Mouse (Mus musculus) bone marrow, adult 2 months (tissue): ENCODE results near the gene Plgrkt. TPM values are rescaled to one million over a fixed set of nuclear protein-coding genes. Genes with fewer than 3 reads are reported as not detected.

Source experiments
- H3K27ac ChIP-seq: fragments of 200-500 bp; 2 replicates; pipeline ENCODE4 v1.5.1; 2012; ENCODE audit warnings: low read depth, mild to moderate bottlenecking, control low read depth, inconsistent platforms, low read length; ENCODE audit not compliant: control insufficient read depth, poor library complexity, insufficient read depth
- H3K4me1 ChIP-seq: fragments of 200-500 bp; 2 replicates; pipeline ENCODE4 v1.6.1; 2011; ENCODE audit warnings: low read length; ENCODE audit not compliant: control insufficient read depth, insufficient read depth
- H3K4me3 ChIP-seq: fragments of 200-500 bp; replicated peaks from 2 replicates; pipeline ENCODE3; 2011; ENCODE audit warnings: mild to moderate bottlenecking, low read depth, low read length, control low read depth; ENCODE audit not compliant: control insufficient read depth
- CTCF ChIP-seq: fragments of 200-500 bp; IDR thresholded peaks from 2 replicates; pipeline ENCODE4 v1.5.1; 2011; ENCODE audit warnings: low read length, control low read depth; ENCODE audit not compliant: control insufficient read depth, insufficient read depth
- POLR2A ChIP-seq: fragments of 200-500 bp; IDR thresholded peaks from 2 replicates; pipeline ENCODE4 v1.6.1; 2011; ENCODE audit warnings: low read depth, mild to moderate bottlenecking, control low read depth, low read length, borderline replicate concordance; ENCODE audit not compliant: control insufficient read depth
- WGBS: fragments of 180-500 bp; shearing (Covaris S2); methylation state at CpG from one replicate; pipeline ENCODE4 v1.1.7; 2018; 5-methylcytosine and 5-hydroxymethylcytosine counted together
- polyA plus RNA-seq: library from polyadenylated mRNA; stranded (reverse); fragments of >200 nt; gene quantifications from 2 replicates; pipeline ENCODE4 v1.2.4, GENCODE M21; 2011; ENCODE audit warnings: low replicate concordance; ENCODE audit not compliant: missing spikeins, insufficient read depth, insufficient read length

The Plgrkt gene
- polyA plus RNA-seq, 1 experiment = 55.8 TPM

DNA sequence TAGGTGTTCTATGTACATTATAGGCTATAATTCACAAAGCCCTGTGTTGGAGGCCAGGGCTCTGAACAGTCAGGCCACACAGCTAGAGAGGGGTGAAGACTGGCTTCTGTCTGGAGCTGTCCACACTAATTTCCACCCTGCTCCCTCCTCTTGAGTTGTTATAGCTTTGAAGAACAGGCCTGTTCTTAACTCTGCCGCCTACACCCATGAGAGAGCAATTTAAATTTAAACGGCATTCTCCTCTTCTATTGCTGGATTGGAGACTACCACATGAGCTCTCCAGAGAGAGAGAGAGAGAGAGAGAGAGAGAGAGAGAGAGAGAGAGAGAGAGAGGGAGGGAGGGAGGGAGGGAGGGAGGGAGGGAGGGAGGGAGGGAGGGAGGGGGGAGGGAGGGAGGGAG, 38.2 kb upstream of the Plgrkt start:
- TF ChIP-seq POLR2A (no peak), CTCF (no peak)
- WGBS = 80% methylated on average over 2 of the region's 2 CpGs
- Histone ChIP-seq H3K27ac (no peak overlapping the region), H3K4me3 (no peak overlapping the region), H3K4me1 (peaks cover 1% of the 10 kb centered on the region; the same call in 1 of the 2 replicates)

DNA sequence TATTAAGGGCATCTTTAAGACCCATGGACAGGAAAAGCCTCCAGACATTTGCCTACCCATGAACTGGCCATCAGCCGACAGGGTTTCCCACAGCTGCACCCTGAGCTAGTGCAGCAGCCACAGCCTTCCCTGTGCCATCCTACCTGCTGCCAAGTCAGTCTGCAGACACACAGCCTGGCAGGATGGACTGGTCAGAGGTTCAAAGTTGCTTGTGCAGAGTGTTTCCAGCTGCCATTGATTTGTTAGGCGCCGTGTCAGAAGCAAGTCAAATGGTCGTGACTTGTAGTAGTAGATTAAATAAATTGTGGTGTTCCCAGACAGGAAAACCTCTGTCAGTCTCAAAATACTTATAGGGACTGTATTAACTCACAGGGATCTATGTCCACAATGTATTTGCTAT, 36.1 kb upstream of the Plgrkt start:
- no peak overlapping the region for H3K4me3 ChIP-seq
- peaks cover 1% of the 10 kb centered on the region; the same call in 1 of the 2 replicates for H3K4me1 ChIP-seq
- TF ChIP-seq CTCF = no peak
- no peak overlapping the region for H3K27ac ChIP-seq
- 67% methylated on average over 4 of the region's 4 CpGs for WGBS

DNA sequence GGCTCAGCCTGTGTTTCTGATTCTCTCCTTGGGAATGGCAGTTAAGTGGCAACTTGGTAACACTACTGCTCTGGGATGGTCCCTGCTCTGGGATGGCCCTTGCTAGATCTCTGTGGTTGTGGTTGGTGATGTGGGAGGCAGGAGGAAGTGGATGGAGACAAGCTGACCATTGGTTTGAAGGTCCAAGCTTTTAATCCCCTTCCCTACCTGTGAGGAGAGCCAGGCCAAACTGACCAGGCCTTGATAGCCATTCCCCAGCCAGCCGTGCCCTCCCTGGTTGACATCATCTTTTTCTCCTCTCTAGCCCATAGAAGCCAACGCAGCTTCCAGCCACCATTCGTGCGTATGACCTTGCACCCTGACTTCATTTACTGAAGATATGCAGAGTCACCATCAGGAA, 35.4 kb upstream of the Plgrkt start:
- peaks cover 1% of the 10 kb centered on the region; the same call in 1 of the 2 replicates for H3K4me1 ChIP-seq

DNA sequence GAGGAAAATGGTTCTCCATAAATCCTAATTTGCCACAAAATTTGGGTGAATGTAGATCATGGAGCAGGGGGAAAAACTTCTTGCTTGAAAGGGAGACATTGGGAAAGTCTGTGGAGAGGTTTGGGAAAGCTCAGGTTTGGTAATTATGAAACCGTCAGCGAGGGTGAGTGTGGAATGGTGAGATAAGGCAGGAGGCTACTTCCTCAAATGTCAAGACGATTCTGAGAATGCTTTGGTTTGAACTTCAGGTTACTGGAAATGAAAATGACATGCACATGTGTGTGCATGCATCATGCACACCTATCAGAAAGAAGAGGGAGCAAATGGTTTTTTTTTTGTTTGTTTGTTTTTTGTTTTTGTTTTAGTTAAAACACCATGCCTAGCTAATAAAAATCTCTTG, 33.3 kb upstream of the Plgrkt start:
- TF ChIP-seq POLR2A (no peak), CTCF (no peak)
- no peak overlapping the region for H3K27ac ChIP-seq
- H3K4me1 ChIP-seq = peaks cover 1% of the 10 kb centered on the region; the same call in 1 of the 2 replicates
- no peak overlapping the region for H3K4me3 ChIP-seq
- 5% methylated on average over 3 of the region's 3 CpGs for WGBS

More for the DNA sequence above, 35.4 kb upstream of the Plgrkt start:
- no peak overlapping the region for H3K4me3 ChIP-seq
- no peak for TF ChIP-seq POLR2A
- no peak for TF ChIP-seq CTCF
- 76% methylated on average over 4 of the region's 4 CpGs for WGBS
- H3K27ac ChIP-seq = no peak overlapping the region

DNA sequence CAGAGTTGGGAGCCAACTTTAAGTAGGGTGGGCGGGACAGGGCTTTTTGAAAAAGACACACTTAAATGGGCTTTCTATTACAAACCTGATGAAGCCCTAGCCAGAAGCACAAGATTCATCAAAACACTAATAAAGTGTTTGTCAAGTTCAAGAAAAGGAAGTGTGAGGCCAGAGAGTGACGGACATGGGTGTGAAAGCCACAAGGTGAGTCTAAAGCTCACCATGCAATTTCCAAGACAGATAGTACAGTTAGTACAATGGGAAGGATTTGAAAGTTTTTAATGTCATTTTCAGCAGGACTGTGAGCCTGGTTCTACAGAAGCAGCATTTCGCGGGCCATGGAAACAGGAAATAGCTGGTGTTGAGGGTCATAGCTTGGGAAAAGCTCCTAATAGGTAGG, 32.6 kb upstream of the Plgrkt start:
- H3K4me3 ChIP-seq = no peak overlapping the region
- 45% methylated on average over 4 of the region's 4 CpGs for WGBS
- TF ChIP-seq CTCF = no peak
- no peak for TF ChIP-seq POLR2A
- peaks cover 1% of the 10 kb centered on the region; the same call in 1 of the 2 replicates for H3K4me1 ChIP-seq
- no peak overlapping the region for H3K27ac ChIP-seq

DNA sequence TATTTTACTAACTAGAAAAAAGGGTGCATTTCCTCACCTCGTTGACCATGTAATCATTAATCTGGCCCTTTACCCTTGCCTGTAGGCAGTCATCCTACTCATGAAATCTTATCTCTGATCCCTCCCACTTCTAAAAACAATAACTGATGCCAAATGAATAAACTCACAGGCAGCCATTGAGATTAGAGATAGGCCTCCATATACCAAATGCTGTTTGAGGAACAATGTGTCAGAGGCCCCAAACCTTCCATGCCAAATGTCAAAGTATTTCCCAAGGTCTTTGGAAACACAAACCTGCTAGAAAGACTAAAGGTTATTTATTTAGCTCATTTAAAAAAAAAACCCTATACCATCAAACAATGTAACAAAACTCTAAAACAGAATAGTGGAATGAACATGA, 29.2 kb upstream of the Plgrkt start:
- WGBS = 61% methylated on average over 1 of the region's 1 CpGs
- TF ChIP-seq POLR2A = no peak
- TF ChIP-seq CTCF = no peak
- Histone ChIP-seq H3K4me3 (no peak overlapping the region), H3K27ac (no peak overlapping the region), H3K4me1 (no peaks in the 10 kb centered on the region)

DNA sequence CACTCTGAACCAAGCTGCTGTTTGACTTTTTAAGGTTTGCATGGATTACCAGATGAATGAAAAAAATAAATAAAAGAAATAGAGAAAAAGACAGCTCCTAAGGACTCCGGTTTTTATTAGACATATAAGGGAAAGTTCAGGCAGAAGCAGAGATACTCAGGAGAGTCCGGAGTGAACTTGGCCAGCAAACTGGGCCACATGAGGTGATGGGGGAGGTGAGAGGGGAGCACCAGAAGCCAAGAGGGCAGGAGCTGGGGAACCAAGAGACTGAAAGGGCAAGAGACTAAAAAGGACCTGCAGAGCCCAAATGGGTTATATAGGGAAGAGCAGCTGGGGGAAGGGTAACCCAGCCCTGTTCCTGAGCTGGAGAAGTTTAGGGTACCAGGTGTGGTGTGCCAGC, 27.5 kb upstream of the Plgrkt start:
- Histone ChIP-seq H3K27ac (no peak overlapping the region), H3K4me3 (no peak overlapping the region), H3K4me1 (no peaks in the 10 kb centered on the region)
- WGBS = 91% methylated on average over 2 of the region's 2 CpGs
- TF ChIP-seq POLR2A (no peak), CTCF (no peak)

DNA sequence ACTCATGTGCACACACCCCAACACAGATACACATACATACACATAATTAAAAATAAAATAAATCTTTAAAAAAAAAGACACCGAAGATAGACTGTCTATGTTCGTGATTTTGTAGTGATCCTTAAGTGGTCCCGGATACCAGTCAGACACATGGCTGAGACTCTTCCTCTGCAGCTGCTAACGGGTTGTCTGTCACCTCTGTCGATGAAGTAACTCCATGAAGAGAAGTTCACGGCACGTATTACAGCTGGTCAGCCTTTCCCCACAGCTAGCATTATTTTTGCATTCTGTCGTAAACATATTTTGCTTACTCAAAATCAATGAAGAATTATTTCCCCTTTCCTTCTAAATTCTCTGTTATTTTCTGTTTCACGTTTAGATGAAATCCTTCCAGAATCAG, 26.1 kb upstream of the Plgrkt start:
- TF ChIP-seq CTCF (no peak), POLR2A (no peak)
- no peak overlapping the region for H3K4me3 ChIP-seq
- H3K27ac ChIP-seq = no peak overlapping the region
- H3K4me1 ChIP-seq = no peaks in the 10 kb centered on the region
- 65% methylated on average over 9 of the region's 9 CpGs for WGBS

DNA sequence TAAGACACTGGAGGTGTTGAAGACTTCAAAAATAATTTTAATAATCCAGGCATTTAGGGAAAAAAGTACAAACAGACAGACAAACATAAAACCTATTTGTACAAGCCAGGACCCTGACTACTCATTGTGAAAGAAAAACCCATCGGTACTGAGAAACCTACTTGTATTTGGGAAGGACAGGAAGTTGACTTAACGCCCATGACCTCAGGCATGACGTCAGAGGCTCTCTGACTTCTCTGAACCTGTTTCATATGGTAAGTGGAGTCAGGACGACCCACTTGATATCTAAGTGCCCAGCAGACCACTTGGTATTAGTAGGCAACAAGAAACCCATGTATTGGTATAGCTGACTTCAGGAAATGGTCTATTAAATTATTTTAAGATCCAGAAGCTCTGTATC, 24.1 kb upstream of the Plgrkt start:
- Histone ChIP-seq H3K4me1 (no peaks in the 10 kb centered on the region), H3K27ac (no peak overlapping the region), H3K4me3 (no peak overlapping the region)
- WGBS = 29% methylated on average over 4 of the region's 4 CpGs
- TF ChIP-seq CTCF (no peak), POLR2A (no peak)

DNA sequence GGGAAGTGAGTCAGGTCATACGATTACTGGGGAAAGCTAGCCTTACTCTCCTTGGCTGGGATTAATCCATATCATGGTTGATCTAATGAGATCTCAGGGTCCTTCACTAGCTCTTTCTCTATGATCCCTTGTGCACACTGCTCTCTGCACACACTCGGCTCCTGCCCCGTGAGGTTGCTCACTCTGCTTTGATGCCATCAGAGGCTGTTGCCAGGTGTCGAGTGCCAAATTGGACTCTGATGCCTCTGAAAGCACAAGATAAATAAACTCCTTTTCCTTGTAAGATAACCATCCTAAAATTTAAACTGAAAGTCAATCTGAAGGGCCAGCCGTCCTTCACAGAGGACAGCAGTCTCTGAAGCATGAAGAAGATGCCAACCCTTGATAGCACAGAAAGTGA, 23.3 kb upstream of the Plgrkt start:
- 72% methylated on average over 5 of the region's 5 CpGs for WGBS
- H3K4me1 ChIP-seq = no peaks in the 10 kb centered on the region
- no peak overlapping the region for H3K4me3 ChIP-seq
- no peak overlapping the region for H3K27ac ChIP-seq
- no peak for TF ChIP-seq CTCF
- no peak for TF ChIP-seq POLR2A
